Mouse (Mus musculus) R1 (cell line): ENCODE measurements around the gene Fam161b.

ENCODE experiments used
- DNase-seq: peaks from one replicate; pipeline ENCODE4 v3.0.0-alpha.2; 2018; ENCODE audit warnings: low read depth, low spot score

Fam161b gene

DNA sequence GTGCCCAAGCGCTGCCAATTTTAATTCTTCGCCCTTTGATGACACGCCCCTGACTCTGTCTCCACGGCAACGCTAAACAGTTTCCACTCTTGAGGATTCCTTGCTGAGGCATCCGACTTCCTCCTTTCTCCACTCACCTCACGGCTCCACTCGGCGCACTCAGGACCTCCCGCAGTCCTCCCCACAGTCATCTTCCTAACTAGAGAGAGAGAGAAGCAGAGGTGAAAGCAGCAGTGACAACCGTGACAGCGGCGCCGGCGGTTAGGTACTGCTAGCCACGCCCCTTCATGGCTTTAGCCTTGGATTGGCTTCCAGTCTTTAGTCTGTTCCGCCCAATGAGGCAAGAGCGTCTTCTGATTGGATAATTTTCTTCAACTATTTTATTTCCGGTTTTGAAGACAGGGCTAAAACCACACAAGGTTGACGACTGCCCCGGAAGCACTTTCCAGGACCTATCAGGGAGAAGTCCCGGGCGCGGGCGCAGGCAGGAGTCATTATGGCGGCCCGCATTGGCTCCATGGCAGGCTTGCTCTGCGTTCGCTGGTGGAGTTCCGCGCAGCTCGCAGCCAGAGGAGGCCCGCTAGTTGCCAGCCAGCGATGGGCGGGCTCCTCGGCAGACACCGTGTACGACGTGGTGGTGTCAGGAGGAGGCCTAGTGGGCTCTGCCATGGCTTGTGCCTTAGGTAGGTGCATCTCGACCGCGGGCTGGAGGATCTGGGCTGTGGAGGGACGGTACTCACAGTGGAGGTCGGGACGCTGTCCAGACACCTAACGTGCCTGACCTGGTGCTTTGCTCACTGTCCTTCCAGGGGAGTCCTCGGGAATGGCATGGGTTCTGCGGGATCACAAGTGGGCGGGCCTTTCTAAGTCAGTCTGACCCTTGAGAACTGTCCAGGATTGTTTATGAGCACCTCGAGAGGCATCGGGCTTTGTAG is at the start of gene Fam161b, which contains the start of gene Coq6:
Fam161b (minus strand) TSS at position 279 of the 935 bp plus-strand sequence.
Coq6 (plus strand) TSS at position 103 of the 935 bp plus-strand sequence.
- DNase-seq, result peak; percentile 99

GRCm38 (mm10) chr12:84408819-84409507 is 47.3 kb upstream of the Fam161b start, which contains the start of the genes Entpd5 and Bbof1:
Gene Entpd5, minus strand, starts transcription at chr12:84409029.
Gene Bbof1, plus strand, starts transcription at chr12:84409071.
- DNase-seq, result peak; percentile 87

- DNase-seq, result peak; percentile 70
These were observed 46.5 kb upstream of the Fam161b start for GRCm38 (mm10) chr12:84407874-84408818.

DNA sequence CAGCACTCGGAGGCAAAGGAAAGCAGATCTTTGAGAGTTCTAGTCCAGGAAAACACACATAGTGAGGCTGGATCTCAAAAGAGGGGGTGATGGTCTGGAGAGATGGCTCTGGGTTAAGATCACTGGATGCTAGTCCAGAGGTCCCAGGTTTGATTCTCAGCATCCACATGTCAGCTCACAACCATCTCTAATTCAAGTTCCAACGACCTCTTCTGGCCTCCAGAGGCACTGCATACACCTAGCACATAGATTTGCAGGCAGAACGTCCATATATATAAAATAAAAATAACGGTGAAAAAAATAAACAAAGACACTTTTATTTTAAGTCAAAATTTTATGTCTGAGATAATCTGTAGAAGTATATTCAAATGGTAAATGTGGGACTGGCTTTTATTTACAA is 45.6 kb upstream of the Fam161b start:
- DNase-seq, result peak; percentile 65

GRCm38 (mm10) chr12:84404541-84404940 is 42.9 kb upstream of the Fam161b start:
- DNase-seq, result no peak

- no peak for DNase-seq
These were observed 41.3 kb upstream of the Fam161b start for GRCm38 (mm10) chr12:84402923-84403322.

- no peak for DNase-seq
These were observed 39.0 kb upstream of the Fam161b start for GRCm38 (mm10) chr12:84400653-84401052.

- no peak for DNase-seq
These were observed 38.4 kb upstream of the Fam161b start for GRCm38 (mm10) chr12:84400068-84400467.

DNA sequence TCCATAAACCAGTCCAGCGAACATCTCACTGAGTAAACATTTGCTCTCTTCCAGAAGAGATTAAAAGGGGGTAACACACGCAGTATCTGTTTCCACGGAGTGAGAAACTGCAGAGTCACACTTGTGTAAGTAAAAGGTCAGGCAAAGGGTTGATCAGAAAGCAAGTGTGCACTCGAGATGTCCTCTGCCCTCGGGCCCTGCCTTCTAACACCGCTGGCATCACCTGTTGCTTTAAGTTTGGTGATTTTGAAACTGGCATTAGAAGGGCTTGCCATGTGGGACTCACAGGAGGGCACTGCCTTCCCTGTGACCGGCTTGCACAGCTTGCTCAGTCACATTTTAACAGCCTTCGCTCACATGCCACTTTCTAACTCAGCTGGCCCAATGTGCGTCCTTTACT is 38.0 kb upstream of the Fam161b start:
- DNase-seq, result no peak

DNA sequence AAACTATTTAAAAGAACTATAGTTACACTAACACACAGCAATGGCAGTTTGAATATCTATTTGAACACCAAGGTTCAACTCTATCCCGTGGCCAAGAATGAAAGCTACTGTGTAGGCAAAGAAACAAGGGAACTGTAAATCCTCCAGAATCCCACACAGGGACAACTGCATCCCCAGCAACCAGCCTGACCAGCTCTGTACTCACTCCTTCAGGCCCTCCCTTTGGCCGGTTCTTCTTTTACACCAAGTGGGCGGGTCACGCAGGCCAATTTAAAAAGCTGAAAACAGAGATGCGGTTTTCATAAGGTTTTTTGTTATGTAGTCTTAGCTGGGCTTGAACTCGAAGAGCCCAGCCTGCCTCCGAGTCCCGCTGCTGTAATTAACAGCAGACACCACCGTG is 37.5 kb upstream of the Fam161b start:
- no peak for DNase-seq

GRCm38 (mm10) chr12:84398629-84399028 is 37.0 kb upstream of the Fam161b start:
- DNase-seq, result no peak

- no peak for DNase-seq
These were observed 36.1 kb upstream of the Fam161b start for GRCm38 (mm10) chr12:84397685-84398084.

DNA sequence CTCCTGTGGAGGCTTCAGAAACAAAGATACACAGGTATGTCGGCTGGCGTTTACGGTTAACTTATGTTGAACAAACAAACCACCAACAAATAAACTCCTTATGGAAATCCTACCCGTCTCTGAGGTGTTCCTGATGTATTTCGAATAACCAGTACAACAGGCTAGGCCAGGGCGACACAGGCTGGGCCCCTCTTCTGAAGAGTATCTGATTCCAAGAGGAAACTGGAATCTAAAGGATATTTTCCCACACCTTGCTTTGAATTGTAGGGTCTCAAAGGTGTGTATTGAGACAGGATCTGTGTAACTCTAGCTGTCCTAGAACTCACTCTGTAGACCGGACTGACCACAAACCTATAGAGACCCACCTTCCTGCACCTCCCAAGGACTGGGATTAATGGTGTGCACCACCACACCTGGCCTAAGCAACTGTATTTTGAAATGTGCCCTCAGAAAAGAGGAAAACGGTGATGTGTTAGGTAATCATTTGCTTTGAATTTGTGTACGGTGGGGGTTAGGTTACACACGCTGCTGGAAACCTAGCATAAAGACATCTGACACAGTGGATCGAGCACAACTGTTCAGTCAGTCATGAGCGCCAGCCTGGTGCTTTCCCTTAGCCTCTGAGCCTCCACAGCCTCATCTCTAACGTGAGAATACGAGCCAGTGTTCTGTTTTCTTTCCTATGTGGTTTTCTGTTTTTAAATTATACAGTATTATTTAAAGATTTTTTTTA is 35.5 kb upstream of the Fam161b start:
- DNase-seq, result no peak

DNA sequence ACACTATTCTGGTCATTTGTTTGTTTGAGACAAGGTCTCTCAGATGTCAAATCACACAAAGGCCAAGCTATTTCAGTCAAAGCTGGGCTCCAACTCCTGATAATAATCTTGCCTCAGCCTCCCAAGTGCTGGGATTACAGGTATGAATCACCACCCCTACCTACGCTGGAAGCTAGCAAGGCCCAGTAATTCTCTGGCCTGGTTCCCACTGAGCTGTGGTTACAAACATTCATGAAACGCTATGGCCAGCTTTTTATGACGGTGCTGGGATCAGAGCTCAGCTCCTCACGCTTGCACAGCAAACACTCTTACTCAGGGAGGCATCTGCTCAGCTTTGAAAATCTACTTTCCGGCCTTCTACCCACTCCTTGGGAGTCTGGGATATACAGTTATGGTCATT is 32.2 kb upstream of the Fam161b start:
- no peak for DNase-seq

DNA sequence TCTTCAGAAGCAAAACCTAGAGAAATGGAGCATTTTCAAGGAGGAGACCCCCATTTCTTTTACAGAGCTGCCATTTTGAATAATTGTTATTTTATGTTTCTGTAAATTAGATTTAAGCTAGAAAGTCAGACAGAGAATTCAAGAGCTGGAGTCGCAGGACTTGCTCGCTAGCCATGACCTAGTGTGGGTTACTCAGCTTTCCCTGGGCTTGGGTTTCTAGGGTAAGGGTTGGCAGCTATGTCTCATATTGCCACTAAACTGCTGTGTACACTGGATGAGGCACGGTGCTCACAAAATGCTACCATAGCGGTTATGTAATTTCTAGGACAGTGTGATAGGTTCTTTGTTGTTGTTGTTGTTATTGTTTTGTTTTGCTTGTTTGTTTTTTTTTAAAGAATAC is 31.0 kb upstream of the Fam161b start:
- DNase-seq, result no peak

GRCm38 (mm10) chr12:84390336-84390735 is 28.7 kb upstream of the Fam161b start:
- no peak for DNase-seq

- DNase-seq, result peak; percentile 50
These were observed 27.3 kb upstream of the Fam161b start for GRCm38 (mm10) chr12:84388774-84389400.

- DNase-seq, result no peak
These were observed 26.5 kb upstream of the Fam161b start for GRCm38 (mm10) chr12:84388097-84388496.

GRCm38 (mm10) chr12:84385408-84385807 is 23.8 kb upstream of the Fam161b start:
- DNase-seq, result no peak

DNA sequence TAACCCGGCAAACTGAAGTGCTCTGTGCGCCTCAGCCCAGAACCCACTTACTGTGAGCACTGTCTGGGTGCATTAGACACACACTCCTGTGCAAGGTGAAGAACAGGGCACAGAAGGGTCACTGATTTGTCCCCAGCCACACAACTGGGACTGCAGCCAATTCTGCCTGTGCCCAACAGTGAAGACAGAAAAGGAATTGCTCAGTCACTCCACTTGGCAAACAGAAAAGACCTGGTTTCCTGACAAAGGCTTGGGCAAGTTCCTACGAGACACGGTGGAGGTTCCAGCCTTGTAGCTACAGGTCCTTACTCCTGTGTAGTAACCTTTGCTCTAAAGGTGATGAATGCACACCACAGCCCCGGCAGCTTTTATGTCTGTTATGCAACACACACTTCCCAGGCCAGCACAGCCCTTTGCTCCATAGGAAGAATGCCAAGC is 23.0 kb upstream of the Fam161b start:
- no peak for DNase-seq
